Mouse (Mus musculus) cerebellum, adult 2 months (tissue): ENCODE measurements around the gene 4933406M09Rik.

Experiments used
- CTCF ChIP-seq: fragments of 200-500 bp; IDR thresholded peaks from 2 replicates; pipeline ENCODE4 v1.5.1; 2011; ENCODE audit warnings: low read depth, mild to moderate bottlenecking, control low read depth, low read length, moderate library complexity, borderline replicate concordance; ENCODE audit not compliant: insufficient read depth
- POLR2A ChIP-seq: fragments of 200-500 bp; IDR thresholded peaks from 2 replicates; pipeline ENCODE4 v1.6.1; 2011; ENCODE audit warnings: low read length, control low read depth, borderline replicate concordance; ENCODE audit not compliant: insufficient read depth

DNA sequence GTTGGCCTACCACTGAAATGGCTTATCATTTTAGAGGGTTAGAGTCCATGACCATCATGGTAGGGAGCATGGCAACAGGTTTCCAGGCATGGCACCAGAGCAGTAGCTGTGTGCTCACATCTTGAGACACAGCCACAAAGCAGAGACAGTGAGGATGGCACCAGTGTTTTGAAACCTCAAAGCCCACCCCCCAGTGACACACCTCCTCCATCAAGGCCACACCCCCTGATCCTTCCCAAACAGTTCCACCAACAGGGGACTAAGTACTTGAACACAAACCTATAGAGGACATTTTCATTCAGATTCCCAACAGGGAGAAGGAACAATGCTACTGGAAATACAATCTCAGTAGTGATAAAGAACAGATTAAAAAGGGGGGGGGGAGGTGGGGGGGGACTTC lies 564 bp upstream of the 4933406M09Rik start:
- TF ChIP-seq CTCF (no peak), POLR2A (no peak)
